Mouse (Mus musculus) T-helper 2 cell (primary cell): Measurements from ENCODE around the gene Pax7.

Experiments
- in situ Hi-C: fragments of 300-600 bp; cut with MboI, MseI; formaldehyde crosslinking; loops from one replicate; pipeline ENCODE4 v1.15.1; 2025; ENCODE audit warnings: high pct_unique_total_duplicates

Gene Pax7

DNA sequence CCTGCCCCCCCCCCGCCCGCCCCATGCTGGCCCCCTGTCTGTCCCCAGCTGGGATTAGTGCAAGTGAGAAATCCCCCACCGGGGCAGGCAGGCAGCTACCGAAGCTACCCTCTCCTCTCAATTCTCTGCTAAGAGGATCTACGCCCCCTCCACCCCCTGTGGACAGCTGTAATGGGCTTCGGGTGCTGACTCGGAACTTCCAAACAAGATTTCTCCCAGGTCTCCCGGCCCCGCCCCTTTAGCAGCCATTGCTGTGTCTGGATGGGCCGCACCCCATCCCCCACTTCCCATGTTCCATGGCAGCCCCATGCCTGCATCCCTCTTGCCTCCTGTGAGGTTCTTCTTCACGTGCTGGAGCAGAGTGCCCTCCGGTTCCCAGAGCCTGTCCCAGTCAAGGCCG lies 76.4 kb downstream of the Pax7 start:
- in situ Hi-C loops: no loop called here

DNA sequence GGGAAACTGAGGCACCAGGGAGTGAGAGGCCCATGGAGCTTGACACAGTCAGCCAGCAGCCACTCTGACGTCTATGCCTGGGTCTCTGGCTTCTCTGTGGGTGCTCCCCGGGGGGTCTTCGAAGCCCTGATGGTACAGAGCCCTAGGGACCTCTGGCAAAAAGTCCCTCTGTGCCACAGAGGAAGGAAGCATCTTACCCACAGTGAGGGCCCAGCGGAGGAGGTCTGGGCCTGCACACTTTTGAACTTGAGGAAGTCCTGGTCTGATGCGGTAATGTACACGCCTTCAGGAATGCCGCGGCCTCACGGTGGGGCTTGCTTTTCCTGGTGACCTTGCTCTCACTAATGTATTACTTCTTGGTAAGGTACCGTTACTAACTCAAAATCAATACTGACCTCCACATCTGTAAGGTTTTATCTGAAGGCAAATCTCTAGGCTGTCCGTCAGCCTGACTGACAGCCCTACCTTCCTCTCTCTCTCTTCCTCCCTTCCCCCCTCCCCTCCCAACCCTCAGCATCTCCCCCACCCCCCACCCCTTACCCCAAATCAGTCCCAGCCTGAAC lies 79.1 kb downstream of the Pax7 start:
- in situ Hi-C loops: no loop called here

DNA sequence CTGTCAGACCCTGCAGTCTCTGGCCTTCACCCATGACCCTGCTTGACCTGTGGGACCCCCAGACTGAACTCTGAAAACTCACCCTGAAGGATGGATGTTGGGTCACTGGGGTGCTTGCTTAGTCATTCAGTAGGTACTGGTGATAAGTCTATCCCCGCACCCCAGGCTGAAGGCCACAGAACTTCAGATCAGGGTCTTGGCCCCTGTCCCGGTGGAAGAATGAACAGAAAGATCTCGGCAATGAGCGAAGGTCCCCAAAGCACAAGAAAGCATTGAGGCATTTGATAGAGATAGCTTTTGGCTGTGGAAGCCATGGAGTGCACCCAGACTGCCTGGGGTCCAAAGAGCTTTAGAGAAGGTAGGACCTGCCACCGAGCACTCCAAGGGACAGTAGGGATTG lies 82.4 kb downstream of the Pax7 start:
- in situ Hi-C loops: no loop called here

DNA sequence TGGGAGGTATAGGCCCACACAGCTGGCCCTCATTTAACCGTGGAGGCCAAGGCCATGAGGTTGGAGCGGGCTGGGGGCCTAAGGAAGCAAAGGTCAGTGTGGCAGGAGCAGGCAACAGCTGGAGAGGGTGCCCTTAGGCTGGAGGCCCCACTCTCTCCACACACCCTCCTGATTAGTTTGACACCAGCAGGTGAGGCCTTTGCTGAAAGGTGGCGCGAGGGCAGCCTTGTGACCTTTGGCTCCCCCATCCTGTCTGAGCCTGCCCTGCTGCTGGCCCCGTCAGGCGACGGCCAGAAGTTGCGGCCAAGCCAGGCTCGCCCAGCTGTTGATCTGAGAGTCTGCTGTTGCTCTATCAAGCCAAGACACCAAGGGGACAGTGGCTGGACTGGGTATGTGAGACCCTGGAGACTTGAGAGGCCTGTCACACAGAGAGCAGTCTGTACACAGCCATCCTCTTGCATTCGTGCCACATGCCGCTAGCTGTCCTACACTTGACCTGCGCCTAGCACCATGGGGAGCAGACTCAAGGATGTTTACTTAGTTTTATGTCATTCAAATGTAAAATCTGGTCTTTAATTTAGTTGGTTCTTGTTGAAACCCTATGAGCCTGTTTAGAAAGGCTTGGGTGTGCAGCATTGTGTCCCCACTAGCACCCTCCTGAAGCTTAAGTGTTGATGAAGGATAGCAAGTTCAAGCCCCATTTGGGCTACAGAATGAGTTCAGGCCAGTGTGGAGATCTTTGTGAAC lies 86.0 kb downstream of the Pax7 start:
- in situ Hi-C loops: no loop called here

DNA sequence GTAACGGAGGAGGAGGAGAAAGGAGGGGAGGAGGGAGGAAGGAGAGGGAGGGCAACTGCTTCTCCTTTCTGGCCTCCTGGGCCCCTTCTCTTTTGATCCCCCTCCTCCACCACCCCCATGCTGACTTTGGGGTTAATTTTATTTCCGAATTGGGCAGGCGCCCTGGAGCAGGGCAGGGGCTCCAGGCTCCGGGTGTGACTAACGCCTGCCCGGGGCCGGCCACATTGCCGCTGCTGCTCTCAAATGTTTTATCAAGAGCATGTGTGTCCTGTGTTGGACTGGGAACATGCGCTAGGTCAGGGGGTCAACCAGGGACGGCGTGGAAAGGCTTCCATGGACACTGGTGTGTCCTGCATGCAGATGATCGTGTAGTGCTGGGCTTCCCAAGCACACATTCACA lies 87.2 kb downstream of the Pax7 start:
- in situ Hi-C loops: no loop called here

DNA sequence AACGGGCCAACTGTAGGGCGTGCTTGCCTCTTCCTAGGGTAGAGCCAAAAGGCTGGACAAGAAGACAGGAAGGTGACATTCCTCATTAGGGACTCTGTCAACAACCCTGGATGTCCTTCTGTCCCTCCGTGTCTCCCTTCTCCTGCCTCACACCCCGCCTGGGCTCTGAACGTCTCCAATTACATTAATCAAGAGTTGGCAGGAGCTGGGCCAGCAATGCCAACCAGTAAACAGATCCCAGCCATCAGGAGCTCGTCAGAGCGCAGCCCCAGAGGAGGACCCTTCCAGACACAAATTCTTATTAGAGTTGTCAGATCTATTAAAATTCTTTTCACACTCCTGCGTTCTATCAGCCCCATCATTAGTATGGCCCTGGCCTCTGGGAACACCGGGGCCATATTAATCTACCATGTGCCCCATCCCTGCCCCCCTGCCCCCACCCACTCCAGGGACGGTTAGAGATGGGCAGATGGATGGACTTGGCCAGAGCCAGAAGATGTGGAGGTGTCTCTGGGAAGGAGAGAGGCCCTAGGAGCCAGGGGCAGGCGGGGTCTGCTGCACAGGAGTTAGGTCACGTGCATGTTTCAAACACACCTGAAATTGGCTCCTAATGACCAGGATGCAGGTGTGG lies 88.4 kb downstream of the Pax7 start:
- in situ Hi-C loops: no loop called here

DNA sequence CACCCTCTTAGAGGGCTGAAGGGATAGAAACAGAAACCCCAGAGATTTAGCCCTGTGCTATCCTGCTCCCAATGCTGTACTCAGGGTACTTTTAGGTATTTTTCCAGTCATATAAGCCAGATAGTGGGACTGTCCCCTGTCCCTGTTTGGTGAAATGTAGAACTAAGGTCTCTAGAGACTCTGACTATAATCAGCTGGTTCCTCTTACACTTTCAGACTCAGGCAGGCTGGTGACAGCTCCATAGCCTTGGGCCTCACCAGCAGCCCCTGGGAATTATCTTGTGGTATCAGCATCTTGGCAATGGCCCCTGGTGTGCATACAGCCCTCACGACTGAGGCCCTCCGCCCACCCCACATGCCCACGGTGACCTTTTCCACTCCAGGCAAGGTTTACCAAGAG lies 89.7 kb downstream of the Pax7 start:
- in situ Hi-C loops: no loop called here

DNA sequence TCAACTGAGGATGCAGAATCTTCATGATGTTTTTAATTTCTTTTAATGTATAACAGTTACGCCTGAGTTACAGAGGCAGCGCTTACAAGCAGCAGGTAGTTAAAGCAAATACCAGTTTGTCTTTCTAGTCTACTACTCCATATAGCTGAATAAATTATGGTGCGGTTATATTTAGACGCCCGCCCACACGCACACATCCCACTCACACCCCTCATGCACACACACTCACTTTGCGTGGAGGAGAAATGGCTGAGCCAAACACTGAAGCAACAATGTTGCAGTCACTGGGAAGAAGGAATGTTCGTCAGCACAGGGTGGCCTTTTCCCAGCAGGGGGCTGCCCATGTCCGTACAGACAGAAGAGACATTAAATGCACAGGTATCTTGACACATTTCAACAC lies 96.3 kb downstream of the Pax7 start:
- in situ Hi-C loops: no loop called here

DNA sequence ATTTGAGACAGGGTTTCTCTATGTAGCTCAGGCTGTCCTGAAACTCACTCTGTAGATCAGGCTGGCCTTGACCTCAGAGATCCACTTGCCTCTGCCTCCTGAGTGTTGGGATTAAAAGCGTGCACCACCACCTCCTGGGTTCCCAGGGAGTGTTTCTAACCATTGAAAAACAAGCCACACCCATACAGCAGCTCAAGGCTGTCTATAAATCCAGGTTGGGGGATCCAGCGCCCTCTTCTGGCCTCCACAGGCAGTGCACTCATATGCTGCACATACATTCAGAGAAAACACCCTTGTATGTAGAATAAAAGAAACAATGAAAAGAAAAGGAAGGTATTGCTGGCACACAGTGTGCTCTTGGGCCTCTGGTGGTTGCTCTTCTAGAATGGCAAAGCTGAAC lies 106.2 kb downstream of the Pax7 start:
- in situ Hi-C loops: no loop called here

DNA sequence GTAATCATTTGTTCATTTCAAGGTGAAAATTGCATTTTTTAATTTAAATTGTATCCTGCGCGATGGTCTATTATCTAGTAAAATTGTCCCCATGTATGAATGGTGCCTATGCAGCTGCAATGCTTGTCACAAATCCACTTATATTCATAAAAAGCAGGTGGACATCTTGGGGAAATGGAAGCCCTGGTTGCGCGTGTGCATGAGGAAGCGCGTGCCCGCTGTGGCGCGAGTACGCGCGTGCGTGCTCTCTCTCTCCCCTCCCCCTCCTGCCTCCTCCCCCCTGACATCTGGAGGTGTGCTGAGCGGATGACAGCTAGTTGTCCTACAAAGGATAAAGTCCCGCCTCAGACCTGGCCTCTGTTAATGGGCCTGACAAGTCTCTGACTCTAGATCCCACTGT lies 107.9 kb downstream of the Pax7 start:
- in situ Hi-C loops: no loop called here

DNA sequence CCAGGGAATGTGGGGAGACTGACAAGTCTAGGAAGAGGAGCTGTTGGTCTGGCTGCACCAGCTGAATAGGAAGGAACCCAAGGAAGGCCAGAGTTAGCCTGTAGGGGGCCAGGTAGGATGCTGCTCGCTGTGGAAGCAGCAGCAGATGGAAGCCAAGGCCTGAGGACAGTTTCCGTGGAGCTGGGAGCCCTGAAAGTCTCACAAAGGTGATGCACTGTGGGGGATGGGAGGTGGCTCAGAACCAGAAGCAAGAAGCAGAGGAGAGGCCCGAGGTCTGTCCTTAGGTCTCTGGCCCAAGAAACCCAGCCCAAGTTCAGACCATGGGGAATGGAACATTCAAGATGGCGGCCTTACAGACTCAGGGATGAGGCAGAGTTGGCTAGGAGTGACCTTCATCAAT lies 109.0 kb downstream of the Pax7 start:
- in situ Hi-C loops: no loop called here

DNA sequence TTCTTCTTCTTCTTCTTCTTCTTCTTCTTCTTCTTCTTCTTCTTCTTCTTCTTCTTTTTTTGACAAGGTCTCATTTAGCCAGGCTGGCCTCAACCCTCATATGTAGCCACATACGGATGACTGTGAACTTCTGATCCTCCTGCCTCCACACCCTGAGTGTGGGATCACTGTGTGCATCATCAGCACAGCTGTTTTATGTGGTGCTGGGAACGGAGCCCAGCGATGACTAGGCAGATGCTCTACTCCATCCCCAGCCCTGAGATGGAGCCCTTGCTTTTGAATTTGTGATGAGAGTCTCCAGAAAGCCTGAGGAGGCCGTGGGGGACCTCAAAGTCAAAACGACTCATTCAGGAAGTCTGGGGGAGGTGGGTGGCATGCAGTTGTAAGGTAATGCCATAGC lies 114.3 kb downstream of the Pax7 start:
- in situ Hi-C loops: no loop called here

DNA sequence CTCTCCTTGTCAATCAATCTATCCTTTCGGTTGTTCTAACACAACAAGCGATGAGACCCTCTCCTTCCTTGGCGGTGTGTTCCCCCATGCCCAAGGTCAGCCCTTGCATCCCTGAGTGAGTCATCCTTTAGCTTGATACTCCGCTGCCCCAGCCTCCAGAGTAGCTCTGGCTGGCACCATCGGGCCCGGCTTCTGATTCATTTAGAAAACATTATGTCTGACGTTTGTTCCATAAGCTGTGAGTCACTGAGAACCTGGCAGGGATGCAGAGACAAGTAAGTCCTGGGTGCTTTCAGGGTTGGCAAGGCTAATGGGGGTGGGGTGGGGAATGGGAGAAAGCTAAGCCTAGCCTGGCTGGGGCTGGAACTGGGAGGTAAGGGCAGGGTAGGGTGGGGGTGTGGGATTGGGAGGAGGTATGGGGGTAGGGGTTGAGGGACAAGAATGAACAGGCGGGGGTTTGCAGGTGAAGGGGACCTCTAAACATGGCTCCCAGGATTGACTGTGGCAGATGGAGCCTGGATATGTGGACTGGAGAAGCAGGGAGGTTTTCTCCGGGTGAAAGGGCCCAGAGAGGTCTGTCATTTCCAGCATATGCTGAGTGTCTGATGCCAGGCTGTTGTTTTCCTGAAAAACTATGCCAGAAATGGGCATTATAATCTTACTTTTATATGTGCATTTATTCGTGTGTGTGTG lies 116.7 kb downstream of the Pax7 start:
- in situ Hi-C loops: no loop called here

DNA sequence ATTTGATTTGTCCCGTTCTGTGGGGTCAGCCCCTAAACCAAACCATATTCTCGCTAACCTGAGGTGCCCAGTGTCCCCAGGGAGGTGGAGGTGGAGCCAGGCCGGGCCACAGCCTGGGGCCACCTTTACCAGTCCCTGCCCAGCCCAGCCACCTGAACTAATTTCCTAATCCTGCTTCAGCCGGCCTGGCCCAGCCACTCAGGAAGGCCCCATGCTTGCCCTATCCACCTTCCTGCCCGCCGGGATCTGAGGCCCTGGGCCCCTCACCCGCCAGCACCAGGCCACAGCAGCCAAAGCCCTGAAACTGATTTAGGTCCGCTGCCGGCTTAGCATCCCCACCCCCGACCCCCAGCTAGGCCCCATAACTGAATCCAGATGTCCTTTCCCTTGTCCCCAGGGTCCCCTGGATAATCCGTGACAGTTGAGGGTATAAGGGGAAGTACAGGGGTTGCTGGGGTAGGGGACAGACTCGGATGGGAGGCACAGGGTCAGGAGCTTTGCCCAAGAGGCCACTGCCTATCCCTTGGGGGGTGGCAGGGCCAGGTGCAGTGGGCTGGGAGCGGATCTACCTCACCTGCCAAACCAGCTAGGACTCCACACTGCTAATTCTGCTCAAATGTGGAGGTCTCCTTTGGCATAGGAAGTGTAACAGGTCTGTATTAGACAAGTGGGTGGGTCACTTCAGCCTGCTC lies 117.9 kb downstream of the Pax7 start:
- in situ Hi-C loops: no loop called here

DNA sequence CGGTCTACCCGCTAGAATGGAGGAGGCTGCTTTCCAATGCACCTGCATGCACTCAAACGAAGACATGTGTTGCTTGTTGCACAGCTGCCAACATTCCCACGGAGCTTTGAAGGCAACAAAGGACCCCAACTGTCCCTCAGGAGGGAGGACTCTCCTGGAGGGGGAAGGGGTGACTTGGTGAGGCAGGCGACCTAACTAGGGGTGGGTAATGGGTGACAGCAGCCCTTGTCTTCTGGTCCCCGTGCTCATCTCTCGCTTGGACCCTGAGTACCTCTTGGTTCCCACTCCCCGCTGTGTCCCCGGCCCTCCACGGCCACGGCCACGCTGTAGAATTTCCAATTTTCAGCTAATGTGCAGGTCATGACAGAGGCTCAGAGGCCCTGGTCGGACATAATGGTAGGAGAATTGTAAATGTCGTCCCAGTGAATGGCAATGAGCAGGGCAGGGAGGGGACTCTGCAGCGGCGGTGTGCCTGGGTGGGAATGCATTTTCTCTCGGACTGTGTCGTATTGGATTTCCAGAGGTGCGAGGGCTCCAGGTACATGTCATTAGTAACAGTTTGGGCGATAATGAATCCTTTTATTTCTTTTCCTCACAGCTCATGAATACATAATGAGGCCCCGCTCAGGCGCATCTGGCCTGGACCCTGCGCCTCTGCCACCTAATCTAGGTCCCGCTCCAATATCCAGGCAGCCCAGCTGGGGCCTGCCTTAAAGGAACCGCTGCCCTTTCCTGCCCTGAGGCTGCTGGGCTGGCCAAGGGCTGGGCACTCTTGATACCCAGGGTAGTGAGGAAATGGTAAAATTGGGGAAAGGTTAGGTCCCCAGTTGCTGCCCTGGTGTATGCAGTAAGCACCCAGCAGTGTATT lies 122.6 kb downstream of the Pax7 start:
- in situ Hi-C loops: no loop called here

DNA sequence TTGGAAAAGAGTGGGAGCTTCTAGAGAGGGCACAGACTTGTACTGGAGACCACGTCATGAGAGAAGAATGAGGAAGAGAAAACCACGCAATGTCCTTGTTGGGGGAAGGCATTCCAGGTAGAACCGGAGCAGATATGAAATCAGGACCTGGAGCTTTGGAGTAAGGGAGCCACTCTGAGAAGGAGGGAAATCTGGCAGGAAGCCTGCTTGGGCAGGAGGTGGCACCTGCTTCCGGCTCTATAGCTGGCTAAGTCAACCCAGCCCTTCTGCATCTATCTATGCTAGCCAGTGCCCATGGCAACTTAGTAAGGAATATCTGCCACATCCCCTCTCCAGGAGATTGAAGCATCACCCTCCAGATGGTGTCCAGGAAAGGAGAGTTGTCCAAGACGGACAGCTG lies 127.3 kb downstream of the Pax7 start:
- in situ Hi-C loops: no loop called here

DNA sequence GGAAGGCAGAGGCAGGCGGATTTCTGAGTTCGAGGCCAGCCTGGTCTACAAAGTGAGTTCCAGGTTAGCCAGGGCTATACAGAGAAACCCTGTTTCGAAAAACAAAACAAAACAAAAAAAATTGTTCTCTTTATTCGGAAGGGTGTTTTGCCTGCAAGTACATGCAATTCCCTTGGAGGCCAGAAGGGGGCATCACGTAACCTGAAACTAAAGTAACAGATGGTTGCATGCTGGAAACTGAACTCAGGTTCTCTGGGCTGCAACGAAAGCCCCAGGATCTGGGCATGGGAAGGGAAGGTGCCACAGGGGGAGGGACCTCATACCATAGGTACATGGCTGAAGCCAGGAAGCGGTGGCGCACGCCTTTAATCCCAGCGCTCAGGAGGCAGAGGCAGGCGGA lies 129.9 kb downstream of the Pax7 start:
- in situ Hi-C loops: no loop called here

DNA sequence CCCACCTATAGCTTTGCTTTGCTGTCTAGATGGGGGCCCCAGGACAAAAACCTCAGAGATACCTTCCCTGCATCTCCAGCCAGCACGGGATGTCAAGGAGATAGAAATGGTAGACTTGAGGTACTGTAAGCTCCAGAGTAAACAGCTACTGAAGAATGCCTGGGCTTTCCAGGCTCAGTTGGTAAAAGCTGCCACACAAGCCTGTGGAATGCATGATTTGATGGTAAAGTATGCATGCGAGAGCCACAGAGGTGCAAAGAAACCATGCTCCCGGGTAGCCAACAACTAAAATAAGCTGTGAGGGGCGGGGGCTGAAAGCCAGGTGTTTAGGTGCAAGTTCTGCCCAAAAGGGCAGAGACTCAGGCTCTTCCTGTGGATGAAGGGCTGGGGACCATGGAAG lies 130.4 kb downstream of the Pax7 start:
- in situ Hi-C loops: no loop called here

DNA sequence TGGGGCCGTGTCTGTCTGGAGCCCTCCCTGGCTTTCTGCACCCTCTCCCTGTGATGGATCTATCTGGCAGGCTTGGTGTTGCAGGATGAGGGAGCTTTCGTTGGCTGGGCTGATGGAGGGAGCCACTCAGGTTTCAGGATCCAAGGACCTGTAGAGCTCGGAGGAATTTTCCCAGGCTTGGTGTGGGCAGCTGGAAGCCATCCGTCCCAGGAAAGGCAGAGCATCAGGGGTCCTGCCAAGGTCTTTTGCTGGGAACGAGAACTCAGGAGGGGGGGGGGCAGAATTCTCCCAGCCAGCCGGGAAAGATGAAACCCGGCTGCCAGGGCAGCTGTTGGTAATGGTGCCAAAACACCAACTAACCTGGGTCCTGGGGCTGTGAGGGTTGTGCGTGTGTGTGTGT lies 134.7 kb downstream of the Pax7 start:
- in situ Hi-C loops: no loop called here

DNA sequence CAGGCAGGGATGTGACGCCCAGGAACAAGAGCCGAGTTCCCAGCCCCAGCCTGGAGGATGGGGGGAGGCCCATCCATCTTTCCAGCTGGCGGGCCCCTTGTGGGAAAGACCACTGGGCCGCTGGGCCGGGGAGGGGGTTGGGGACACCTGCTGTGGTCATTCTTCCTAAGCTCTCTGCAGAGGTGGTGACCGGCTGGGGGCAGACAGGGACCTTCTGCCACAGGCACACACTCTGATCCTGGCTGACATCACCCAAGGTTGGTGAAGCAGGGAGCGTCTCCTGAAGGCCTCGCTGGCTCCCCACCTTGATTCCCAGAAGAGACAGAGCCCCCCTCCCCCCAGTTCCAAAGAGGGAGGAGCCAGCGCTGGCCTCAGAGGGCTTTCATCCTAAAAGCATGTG lies 135.6 kb downstream of the Pax7 start:
- in situ Hi-C loops: no loop called here

DNA sequence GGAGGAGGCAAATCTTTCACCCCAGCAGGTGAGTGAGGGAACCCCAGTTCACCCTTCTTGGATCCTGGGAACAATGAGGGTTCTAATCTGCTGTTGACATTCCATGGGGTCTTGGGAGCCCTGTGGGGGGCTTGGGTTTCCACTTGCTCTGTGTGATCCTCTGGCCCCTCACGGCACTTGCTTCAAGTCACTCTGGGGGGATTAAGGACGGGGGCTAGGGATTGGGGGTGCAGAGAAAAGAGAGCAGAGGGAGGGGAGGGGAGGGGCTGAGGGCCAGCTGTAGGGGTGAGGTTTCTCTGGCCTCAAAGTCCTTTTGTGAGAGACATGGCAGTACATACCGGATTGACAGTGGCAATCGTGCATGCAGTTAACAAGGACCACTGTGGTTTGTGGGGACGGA lies 140.0 kb downstream of the Pax7 start:
- in situ Hi-C loops: no loop called here
